Comparison of ENCODE assay signal across 16 mouse cellular contexts in the genomic region with DNA sequence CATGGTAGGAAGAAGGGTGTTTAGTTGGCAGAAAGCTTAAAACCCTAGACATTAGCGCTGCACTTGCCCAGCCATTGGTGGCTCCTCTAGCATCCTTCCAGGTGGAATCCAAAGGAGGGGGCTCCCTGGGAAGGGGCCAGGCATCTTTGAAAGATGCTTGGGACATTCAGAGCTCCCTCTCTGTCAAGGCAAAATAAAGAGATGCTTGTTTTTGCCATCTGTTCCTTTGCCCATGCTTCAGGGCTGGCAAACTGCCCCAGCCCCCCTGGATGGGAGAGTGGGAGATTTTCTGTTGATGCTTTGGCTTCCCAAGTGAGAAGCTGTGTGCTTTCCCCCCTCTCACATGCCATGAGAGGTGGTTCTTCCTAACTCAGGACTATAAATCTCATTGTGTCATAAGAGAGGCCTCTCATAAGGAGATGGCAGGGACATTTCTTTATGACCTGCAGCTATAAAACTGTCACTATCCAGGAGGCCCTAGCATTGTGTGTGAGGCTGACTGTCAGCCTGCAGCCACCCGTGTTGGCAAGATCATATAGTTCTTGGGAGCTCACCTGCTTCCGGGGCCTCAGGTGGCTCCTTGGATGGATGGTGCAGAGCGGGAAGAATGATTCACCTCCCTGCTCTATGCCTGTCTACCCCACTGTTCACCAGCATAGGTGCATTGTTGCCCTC. TPM values are rescaled to one million over a fixed set of nuclear protein-coding genes. Genes with fewer than 3 reads are reported as not detected.
DNase-seq lines count a peak whose midpoint lies in the region; ATAC-seq lines count a peak whose summit lies in the region.
"Had no signal": no experiment of that assay in that cellular context is flagged by ENCODE, and none has a peak within 500 bp of the region (broad histone marks: within the 10 kb centered on the region; RNA-seq: fewer than 3 reads in every experiment).

No protein-coding gene starts in this region.

- H3K4me1 ChIP-seq in hindbrain, embryonic 12.5 days: no peaks in the 10 kb centered on the region; the same call in none of the 2 replicates
- H3K4me1 ChIP-seq in hindbrain, embryonic 11.5 days (replicated peaks; ENCODE audit: control insufficient read depth, insufficient read depth, low read length): no peaks in the 10 kb centered on the region
- peaks cover 21% of the 10 kb centered on the region for H3K4me1 ChIP-seq in neural tube, embryonic 13.5 days (replicated peaks)
- H3K4me1 ChIP-seq in neural tube, embryonic 15.5 days: peaks cover 12% of the 10 kb centered on the region; the same call in 1 of the 2 replicates
- H3K4me1 ChIP-seq in hindbrain, embryonic 14.5 days (replicated peaks; ENCODE audit: control insufficient read depth, insufficient read depth, low read length): no peaks in the 10 kb centered on the region
- no peaks in the 10 kb centered on the region for H3K4me1 ChIP-seq in liver, embryonic 12.5 days
- H3K4me1 ChIP-seq: limb, embryonic 12.5 days had no signal

- peaks cover 32% of the 10 kb centered on the region for H3K36me3 ChIP-seq in hindbrain, embryonic 12.5 days
- H3K36me3 ChIP-seq in hindbrain, embryonic 11.5 days (ENCODE audit: control insufficient read depth, insufficient read depth, low read length): 0 out of 2 replicates have a peak, but pooled peaks cover 5% of the 10 kb centered on the region
- peaks cover 46% of the 10 kb centered on the region for H3K36me3 ChIP-seq in neural tube, embryonic 13.5 days
- H3K36me3 ChIP-seq in neural tube, embryonic 15.5 days: peaks cover 36% of the 10 kb centered on the region
- peaks cover 45% of the 10 kb centered on the region for H3K36me3 ChIP-seq in hindbrain, embryonic 14.5 days (replicated peaks; ENCODE audit: control insufficient read depth, insufficient read depth)
- H3K36me3 ChIP-seq in liver, embryonic 12.5 days: no peaks in the 10 kb centered on the region

- H3K27ac ChIP-seq in hindbrain, embryonic 12.5 days: no peak overlapping the region
- no peak overlapping the region for H3K27ac ChIP-seq in hindbrain, embryonic 11.5 days (ENCODE audit: low read depth, low read length)
- H3K27ac ChIP-seq in neural tube, embryonic 13.5 days (replicated peaks): no peak overlapping the region; the same call in 1 of the 2 replicates
- H3K27ac ChIP-seq in neural tube, embryonic 15.5 days (replicated peaks): no peak overlapping the region
- no peak overlapping the region for H3K27ac ChIP-seq in hindbrain, embryonic 14.5 days
- H3K27ac ChIP-seq in liver, embryonic 12.5 days: no peak overlapping the region
- H3K27ac ChIP-seq: gastrocnemius, adult 2 months; limb, embryonic 12.5 days; macrophage had no signal

- no peaks in the 10 kb centered on the region for H3K9me3 ChIP-seq in hindbrain, embryonic 12.5 days (replicated peaks)
- no peaks in the 10 kb centered on the region for H3K9me3 ChIP-seq in hindbrain, embryonic 11.5 days (ENCODE audit: control insufficient read depth, low read length)
- no peaks in the 10 kb centered on the region for H3K9me3 ChIP-seq in neural tube, embryonic 13.5 days
- no peaks in the 10 kb centered on the region for H3K9me3 ChIP-seq in neural tube, embryonic 15.5 days (replicated peaks)
- H3K9me3 ChIP-seq in hindbrain, embryonic 14.5 days (ENCODE audit: control insufficient read depth, low read length): no peaks in the 10 kb centered on the region
- no peaks in the 10 kb centered on the region for H3K9me3 ChIP-seq in liver, embryonic 12.5 days (replicated peaks)
- H3K9me3 ChIP-seq: limb, embryonic 12.5 days had no signal

- H3K27me3 ChIP-seq in hindbrain, embryonic 12.5 days: no peaks in the 10 kb centered on the region
- no peaks in the 10 kb centered on the region for H3K27me3 ChIP-seq in hindbrain, embryonic 11.5 days (ENCODE audit: control insufficient read depth, insufficient read depth, low read length)
- no peaks in the 10 kb centered on the region for H3K27me3 ChIP-seq in neural tube, embryonic 13.5 days
- H3K27me3 ChIP-seq in neural tube, embryonic 15.5 days (replicated peaks): no peaks in the 10 kb centered on the region
- no peaks in the 10 kb centered on the region for H3K27me3 ChIP-seq in hindbrain, embryonic 14.5 days (ENCODE audit: control insufficient read depth, insufficient read depth, low read length)
- no peaks in the 10 kb centered on the region for H3K27me3 ChIP-seq in liver, embryonic 12.5 days (replicated peaks)
- H3K27me3 ChIP-seq: limb, embryonic 12.5 days had no signal

- 0 out of 2 replicates have a peak, but pooled peaks have one; percentile 10 for ATAC-seq in hindbrain, embryonic 12.5 days (ENCODE audit: low FRiP score)
- no peak for ATAC-seq in hindbrain, embryonic 11.5 days (ENCODE audit: low FRiP score)
- ATAC-seq in neural tube, embryonic 13.5 days (ENCODE audit: low read depth): peak; percentile 49
- ATAC-seq in neural tube, embryonic 15.5 days (ENCODE audit: low FRiP score): no peak; the same call in 1 of the 2 replicates
- ATAC-seq in hindbrain, embryonic 14.5 days (ENCODE audit: low FRiP score): peak; percentile 45; the same call in 1 of the 2 replicates
- ATAC-seq in liver, embryonic 12.5 days: no peak

- DNase-seq in hindbrain, embryonic 11.5 days (ENCODE audit: low spot score): no peak
- DNase-seq in hindbrain, embryonic 14.5 days (ENCODE audit: low spot score): no peak
- DNase-seq in layer of hippocampus, postnatal 14 days (ENCODE audit: low spot score in 2 of 2): peak; percentile 50 to 73
- DNase-seq: gastrocnemius, adult 2 months; kidney, postnatal 14 days; lung, adult 18-20 months; thymus, adult 18-20 months had no signal

- WGBS in hindbrain, embryonic 12.5 days: 96% methylated on average over 4 of the region's 4 CpGs
- 93% methylated on average over 4 of the region's 4 CpGs for WGBS in hindbrain, embryonic 11.5 days
- WGBS in neural tube, embryonic 13.5 days: 75% methylated on average over 4 of the region's 4 CpGs
- WGBS in neural tube, embryonic 15.5 days: 72% methylated on average over 4 of the region's 4 CpGs
- WGBS in hindbrain, embryonic 14.5 days: 84% methylated on average over 4 of the region's 4 CpGs
- 64% methylated on average over 4 of the region's 4 CpGs for WGBS in liver, embryonic 12.5 days (ENCODE audit: insufficient replicate concordance)

- no peak overlapping the region for H3K4me2 ChIP-seq in hindbrain, embryonic 12.5 days (replicated peaks)
- no peak overlapping the region for H3K4me2 ChIP-seq in hindbrain, embryonic 11.5 days (replicated peaks; ENCODE audit: low read depth, low read length)
- no peak overlapping the region for H3K4me2 ChIP-seq in neural tube, embryonic 13.5 days
- H3K4me2 ChIP-seq in neural tube, embryonic 15.5 days: no peak overlapping the region
- no peak overlapping the region for H3K4me2 ChIP-seq in hindbrain, embryonic 14.5 days (replicated peaks)
- H3K4me2 ChIP-seq in liver, embryonic 12.5 days: no peak overlapping the region
- H3K4me2 ChIP-seq: heart, embryonic 11.5 days; limb, embryonic 12.5 days had no signal

- no peak overlapping the region for H3K4me3 ChIP-seq in hindbrain, embryonic 12.5 days
- no peak overlapping the region for H3K4me3 ChIP-seq in hindbrain, embryonic 11.5 days (ENCODE audit: low read depth, low read length)
- H3K4me3 ChIP-seq in neural tube, embryonic 13.5 days: no peak overlapping the region
- H3K4me3 ChIP-seq in neural tube, embryonic 15.5 days (replicated peaks): no peak overlapping the region
- H3K4me3 ChIP-seq in hindbrain, embryonic 14.5 days (replicated peaks; ENCODE audit: low read length): no peak overlapping the region
- H3K4me3 ChIP-seq in liver, embryonic 12.5 days: no peak overlapping the region
- H3K4me3 ChIP-seq: gastrocnemius, adult 2 months; limb, embryonic 12.5 days; myocyte had no signal

- H3K9ac ChIP-seq in hindbrain, embryonic 12.5 days: no peak overlapping the region
- H3K9ac ChIP-seq in hindbrain, embryonic 11.5 days (ENCODE audit: low read depth, low read length): no peak overlapping the region
- no peak overlapping the region for H3K9ac ChIP-seq in neural tube, embryonic 13.5 days
- no peak overlapping the region for H3K9ac ChIP-seq in neural tube, embryonic 15.5 days (replicated peaks)
- no peak overlapping the region for H3K9ac ChIP-seq in hindbrain, embryonic 14.5 days
- H3K9ac ChIP-seq in liver, embryonic 12.5 days: no peak overlapping the region
- H3K9ac ChIP-seq: limb, embryonic 12.5 days had no signal

RNA-seq across cellular contexts. Expression of a gene that starts 38.1 kb away (rescaled TPM):
- 10.3 and 11.6 TPM in 2 replicates for polyA plus RNA-seq in hindbrain, embryonic 12.5 days (2016; fragmentation: Nextera tagmentation; extraction: Ambion mirVana)
- 5.7 and 6.6 TPM in 2 replicates for polyA plus RNA-seq in hindbrain, embryonic 11.5 days (2014; fragmentation: Nextera tagmentation; extraction: Ambion mirVana)
- 12.6 and 14.3 TPM in 2 replicates for polyA plus RNA-seq in neural tube, embryonic 13.5 days (2015; fragmentation: Nextera tagmentation; extraction: Ambion mirVana)
- polyA plus RNA-seq in neural tube, embryonic 15.5 days (2015; fragmentation: Nextera tagmentation; extraction: Ambion mirVana): 19.0 and 23.2 TPM in 2 replicates
- polyA plus RNA-seq in hindbrain, embryonic 14.5 days (2014; fragmentation: Nextera tagmentation; extraction: Ambion mirVana): 17.1 and 20.6 TPM in 2 replicates
- total RNA-seq in layer of hippocampus, postnatal 14 days (2021): 10 to 100 TPM; 54.8 to 69.7 TPM
- 0.15 and 0.20 TPM in 2 replicates for polyA plus RNA-seq in liver, embryonic 12.5 days (2016; fragmentation: Nextera tagmentation; extraction: Ambion mirVana)
- polyA plus RNA-seq: macrophage had no signal

RNA-seq across cellular contexts. Expression of a gene that starts 59.5 kb away (rescaled TPM):
- polyA plus RNA-seq in hindbrain, embryonic 12.5 days (2016; fragmentation: Nextera tagmentation; extraction: Ambion mirVana): not detected in 2 replicates
- polyA plus RNA-seq in hindbrain, embryonic 11.5 days (2014; fragmentation: Nextera tagmentation; extraction: Ambion mirVana): not detected in 2 replicates
- polyA plus RNA-seq in neural tube, embryonic 13.5 days (2015; fragmentation: Nextera tagmentation; extraction: Ambion mirVana): not detected in 2 replicates
- not detected in 2 replicates for polyA plus RNA-seq in neural tube, embryonic 15.5 days (2015; fragmentation: Nextera tagmentation; extraction: Ambion mirVana)
- polyA plus RNA-seq in hindbrain, embryonic 14.5 days (2014; fragmentation: Nextera tagmentation; extraction: Ambion mirVana): 0.56 TPM in 1 of 2 replicates, not detected in the other
- total RNA-seq in layer of hippocampus, postnatal 14 days (2021): not detected
- not detected in 2 replicates for polyA plus RNA-seq in liver, embryonic 12.5 days (2016; fragmentation: Nextera tagmentation; extraction: Ambion mirVana)
- total RNA-seq: gastrocnemius, adult 2 months; hematopoietic stem cell, adult 5-6 weeks had no signal
- polyA plus RNA-seq: heart, embryonic 11.5 days; limb, embryonic 12.5 days; macrophage; myocyte had no signal

Comparison
In these comparisons a context has a peak if more than half of its experiments do, and no peak if none do; other contexts are left out.
1. ATAC-seq: peak in hindbrain, embryonic 12.5 days (single experiment), neural tube, embryonic 13.5 days (single experiment) and hindbrain, embryonic 14.5 days (single experiment); none in hindbrain, embryonic 11.5 days (single experiment), neural tube, embryonic 15.5 days (single experiment) and liver, embryonic 12.5 days (single experiment).
2. DNase-seq: peak in layer of hippocampus, postnatal 14 days (2 of 2); none in hindbrain, embryonic 11.5 days (single experiment) and hindbrain, embryonic 14.5 days (single experiment).